Mouse (Mus musculus): ENCODE data around the gene Arhgef39. TPM values are rescaled to one million over a fixed set of nuclear protein-coding genes. Genes with fewer than 3 reads are reported as not detected.

The Arhgef39 gene
- polyA plus RNA-seq, 1 experiment from 2014 or later, result 6.0 TPM

- no peak overlapping the region for H3K4me3 ChIP-seq (replicated peaks; ENCODE audit: low read depth, low read length)
- no peaks in the 10 kb centered on the region for H3K4me1 ChIP-seq (ENCODE audit: control insufficient read depth, insufficient read depth, low read length)
- no peaks in the 10 kb centered on the region for H3K27me3 ChIP-seq (ENCODE audit: control insufficient read depth, insufficient read depth, low read length)
- H3K36me3 ChIP-seq (ENCODE audit: control insufficient read depth, insufficient read depth, low read length), result no peaks in the 10 kb centered on the region
- no peak overlapping the region for H3K27ac ChIP-seq (replicated peaks; ENCODE audit: low read depth, low read length)
- 85% methylated on average over 5 of the region's 5 CpGs for WGBS
- H3K9me3 ChIP-seq (ENCODE audit: control insufficient read depth, low read length), result no peaks in the 10 kb centered on the region
- no peak overlapping the region for H3K9ac ChIP-seq (replicated peaks; ENCODE audit: low read length)
- H3K4me2 ChIP-seq (ENCODE audit: low read length), result no peak overlapping the region
- DNase-seq, result no peak
- ATAC-seq (ENCODE audit: low FRiP score, low TSS enrichment), result no peak
Measured at GRCm38 (mm10) chr4:43480985-43481384, 18.5 kb downstream of the Arhgef39 start.

DNA sequence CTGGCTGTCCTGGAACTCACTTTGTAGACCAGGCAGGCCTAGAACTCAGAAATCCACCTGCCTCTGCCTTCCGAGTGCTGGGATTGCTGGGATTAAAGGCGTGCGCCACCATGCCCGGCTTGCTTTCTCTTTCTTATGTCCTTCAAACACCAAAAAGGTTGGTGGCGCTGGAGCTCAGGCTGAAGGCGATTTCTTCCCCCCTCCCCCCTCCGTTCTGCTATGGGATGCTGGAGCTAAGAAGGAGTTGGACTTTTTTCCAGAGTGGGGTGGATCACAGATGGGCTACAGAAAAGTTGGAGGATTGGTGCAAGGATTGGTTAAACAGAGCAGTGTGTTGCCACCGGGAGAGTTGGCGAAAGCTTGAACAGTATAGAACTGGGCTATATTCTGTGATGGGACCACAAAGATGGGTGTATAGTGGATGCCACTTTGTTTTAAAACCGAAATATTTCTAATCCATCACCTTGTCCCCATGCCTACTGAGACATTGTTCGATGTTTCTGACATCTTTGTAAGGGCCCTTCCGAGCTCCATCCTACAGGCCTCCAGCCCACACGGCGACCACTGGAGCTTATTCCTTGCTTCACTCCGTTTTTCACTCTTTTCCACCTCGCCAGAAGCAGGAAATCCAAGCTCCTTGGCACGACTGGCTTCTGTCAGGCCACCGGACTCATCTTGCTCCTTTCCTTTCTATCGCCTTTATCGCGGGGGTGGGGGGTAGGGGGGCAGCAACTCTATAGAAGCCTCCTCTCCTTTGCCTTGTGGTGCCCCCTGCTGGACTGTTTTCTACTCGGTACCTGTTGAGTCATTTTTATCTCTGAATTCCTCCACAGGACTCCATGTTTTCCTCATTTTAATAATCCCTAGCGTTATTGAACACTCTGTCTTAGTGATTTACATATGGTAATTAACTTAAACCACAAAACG, 20.3 kb downstream of the Arhgef39 start:
- no peaks in the 10 kb centered on the region for H3K36me3 ChIP-seq (ENCODE audit: control insufficient read depth, insufficient read depth, low read length)
- H3K4me2 ChIP-seq (ENCODE audit: low read length), result no peak overlapping the region
- H3K4me3 ChIP-seq (replicated peaks; ENCODE audit: low read depth, low read length), result no peak overlapping the region
- ATAC-seq (ENCODE audit: low FRiP score, low TSS enrichment) (no peak), DNase-seq (peak; percentile 65)
- 47% methylated on average over 24 of the region's 24 CpGs for WGBS
- no peaks in the 10 kb centered on the region for H3K27me3 ChIP-seq (ENCODE audit: control insufficient read depth, insufficient read depth, low read length)
- no peaks in the 10 kb centered on the region for H3K4me1 ChIP-seq (ENCODE audit: control insufficient read depth, insufficient read depth, low read length)
- H3K9ac ChIP-seq (replicated peaks; ENCODE audit: low read length), result no peak overlapping the region
- no peaks in the 10 kb centered on the region for H3K9me3 ChIP-seq (ENCODE audit: control insufficient read depth, low read length)
- H3K27ac ChIP-seq (replicated peaks; ENCODE audit: low read depth, low read length), result no peak overlapping the region

- no peaks in the 10 kb centered on the region for H3K27me3 ChIP-seq (ENCODE audit: control insufficient read depth, insufficient read depth, low read length)
- no peak overlapping the region for H3K27ac ChIP-seq (replicated peaks; ENCODE audit: low read depth, low read length)
- H3K4me2 ChIP-seq (ENCODE audit: low read length), result peak overlapping the region; percentile 51
- H3K36me3 ChIP-seq (ENCODE audit: control insufficient read depth, insufficient read depth, low read length), result no peaks in the 10 kb centered on the region
- ATAC-seq (ENCODE audit: low FRiP score, low TSS enrichment), result no peak
- no peaks in the 10 kb centered on the region for H3K9me3 ChIP-seq (ENCODE audit: control insufficient read depth, low read length)
- WGBS, result 47% methylated on average over 8 of the region's 8 CpGs
- H3K4me3 ChIP-seq (replicated peaks; ENCODE audit: low read depth, low read length), result peak overlapping the region; percentile 31
- H3K9ac ChIP-seq (replicated peaks; ENCODE audit: low read length), result 0 out of 2 replicates have a peak overlapping the region, but pooled peaks have one; percentile 14
- no peak for DNase-seq
- H3K4me1 ChIP-seq (ENCODE audit: control insufficient read depth, insufficient read depth, low read length), result no peaks in the 10 kb centered on the region
Measured at GRCm38 (mm10) chr4:43478534-43478858, 21.0 kb downstream of the Arhgef39 start.

GRCm38 (mm10) chr4:43477857-43478533, 21.5 kb downstream of the Arhgef39 start:
- H3K4me2 ChIP-seq (ENCODE audit: low read length), result peak overlapping the region; percentile 51
- ATAC-seq (ENCODE audit: low FRiP score, low TSS enrichment) (peak; percentile 90), DNase-seq (peak; percentile 94)
- H3K9me3 ChIP-seq (ENCODE audit: control insufficient read depth, low read length), result no peaks in the 10 kb centered on the region
- no peaks in the 10 kb centered on the region for H3K4me1 ChIP-seq (ENCODE audit: control insufficient read depth, insufficient read depth, low read length)
- 0 out of 2 replicates have a peak overlapping the region, but pooled peaks have one; percentile 14 for H3K9ac ChIP-seq (replicated peaks; ENCODE audit: low read length)
- 18% methylated on average over 11 of the region's 11 CpGs for WGBS
- no peak overlapping the region for H3K27ac ChIP-seq (replicated peaks; ENCODE audit: low read depth, low read length)
- no peaks in the 10 kb centered on the region for H3K27me3 ChIP-seq (ENCODE audit: control insufficient read depth, insufficient read depth, low read length)
- no peaks in the 10 kb centered on the region for H3K36me3 ChIP-seq (ENCODE audit: control insufficient read depth, insufficient read depth, low read length)
- peak overlapping the region; percentile 31 for H3K4me3 ChIP-seq (replicated peaks; ENCODE audit: low read depth, low read length)

- Histone ChIP-seq H3K36me3 (ENCODE audit: control insufficient read depth, insufficient read depth, low read length) (no peaks in the 10 kb centered on the region), H3K9me3 (ENCODE audit: control insufficient read depth, low read length) (no peaks in the 10 kb centered on the region), H3K27me3 (ENCODE audit: control insufficient read depth, insufficient read depth, low read length) (no peaks in the 10 kb centered on the region), H3K9ac (replicated peaks; ENCODE audit: low read length) (no peak overlapping the region), H3K4me1 (ENCODE audit: control insufficient read depth, insufficient read depth, low read length) (no peaks in the 10 kb centered on the region), H3K27ac (replicated peaks; ENCODE audit: low read depth, low read length) (no peak overlapping the region), H3K4me3 (replicated peaks; ENCODE audit: low read depth, low read length) (no peak overlapping the region), H3K4me2 (ENCODE audit: low read length) (no peak overlapping the region)
- DNase-seq (no peak), ATAC-seq (ENCODE audit: low FRiP score, low TSS enrichment) (no peak)
- WGBS, result 94% methylated on average over 6 of the region's 6 CpGs
Measured at GRCm38 (mm10) chr4:43476604-43477003, 22.9 kb downstream of the Arhgef39 start.

GRCm38 (mm10) chr4:43473636-43474035, 25.9 kb downstream of the Arhgef39 start:
- ATAC-seq (ENCODE audit: low FRiP score, low TSS enrichment) (no peak), DNase-seq (no peak)
- H3K27me3 ChIP-seq (ENCODE audit: control insufficient read depth, insufficient read depth, low read length), result no peaks in the 10 kb centered on the region
- H3K9ac ChIP-seq (replicated peaks; ENCODE audit: low read length), result no peak overlapping the region
- no peak overlapping the region for H3K4me2 ChIP-seq (ENCODE audit: low read length)
- WGBS, result 88% methylated on average over 1 of the region's 1 CpGs
- no peak overlapping the region for H3K27ac ChIP-seq (replicated peaks; ENCODE audit: low read depth, low read length)
- H3K4me3 ChIP-seq (replicated peaks; ENCODE audit: low read depth, low read length), result no peak overlapping the region
- H3K36me3 ChIP-seq (ENCODE audit: control insufficient read depth, insufficient read depth, low read length), result no peaks in the 10 kb centered on the region
- no peaks in the 10 kb centered on the region for H3K4me1 ChIP-seq (ENCODE audit: control insufficient read depth, insufficient read depth, low read length)
- no peaks in the 10 kb centered on the region for H3K9me3 ChIP-seq (ENCODE audit: control insufficient read depth, low read length)

DNA sequence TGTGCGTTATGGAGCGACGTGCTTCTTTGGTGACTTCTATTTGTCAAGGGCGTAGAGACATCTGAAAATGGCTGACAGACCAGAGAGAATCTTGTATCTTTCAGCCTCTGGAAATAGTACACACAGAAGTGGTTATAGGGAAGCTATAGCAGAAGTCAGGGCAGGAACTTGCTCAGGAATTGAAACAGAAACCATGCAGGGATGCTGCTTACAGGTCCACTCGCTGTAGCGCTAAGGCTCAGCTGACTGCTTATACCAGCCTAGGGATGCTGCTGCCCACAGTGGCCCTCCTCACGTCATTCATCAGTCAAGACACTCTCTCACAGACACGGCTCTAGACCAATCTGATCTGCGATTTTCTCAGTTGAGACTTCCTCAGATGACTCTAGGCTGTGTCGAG, 29.2 kb downstream of the Arhgef39 start:
- 95% methylated on average over 10 of the region's 10 CpGs for WGBS
- Histone ChIP-seq H3K4me2 (ENCODE audit: low read length) (no peak overlapping the region), H3K36me3 (ENCODE audit: control insufficient read depth, insufficient read depth, low read length) (no peaks in the 10 kb centered on the region), H3K9ac (replicated peaks; ENCODE audit: low read length) (no peak overlapping the region), H3K27ac (replicated peaks; ENCODE audit: low read depth, low read length) (no peak overlapping the region), H3K4me1 (ENCODE audit: control insufficient read depth, insufficient read depth, low read length) (no peaks in the 10 kb centered on the region), H3K9me3 (ENCODE audit: control insufficient read depth, low read length) (no peaks in the 10 kb centered on the region), H3K27me3 (ENCODE audit: control insufficient read depth, insufficient read depth, low read length) (no peaks in the 10 kb centered on the region), H3K4me3 (replicated peaks; ENCODE audit: low read depth, low read length) (no peak overlapping the region)
- DNase-seq, result no peak
- ATAC-seq (ENCODE audit: low FRiP score, low TSS enrichment), result no peak

DNA sequence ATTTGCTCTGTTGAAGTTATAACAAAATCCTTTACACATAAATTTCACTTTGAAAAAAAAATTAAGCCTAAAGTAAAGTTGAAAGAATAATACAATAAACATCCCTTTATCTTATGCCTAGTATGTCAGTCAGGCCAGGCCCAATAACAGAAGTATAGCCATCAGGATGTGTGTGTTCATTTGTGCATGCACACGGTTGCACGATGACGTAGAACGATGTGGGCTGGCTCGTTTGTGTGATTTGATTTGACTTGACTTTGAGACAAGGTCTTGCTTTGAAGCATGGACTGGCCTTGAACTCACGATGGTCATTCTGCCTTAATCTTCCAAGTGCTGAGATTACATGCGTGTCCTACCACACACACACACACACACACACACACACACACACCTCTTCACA, 32.6 kb downstream of the Arhgef39 start:
- Histone ChIP-seq H3K27ac (replicated peaks; ENCODE audit: low read depth, low read length) (no peak overlapping the region), H3K4me3 (replicated peaks; ENCODE audit: low read depth, low read length) (no peak overlapping the region), H3K9me3 (ENCODE audit: control insufficient read depth, low read length) (no peaks in the 10 kb centered on the region), H3K27me3 (ENCODE audit: control insufficient read depth, insufficient read depth, low read length) (no peaks in the 10 kb centered on the region), H3K4me2 (ENCODE audit: low read length) (no peak overlapping the region), H3K36me3 (ENCODE audit: control insufficient read depth, insufficient read depth, low read length) (no peaks in the 10 kb centered on the region), H3K9ac (replicated peaks; ENCODE audit: low read length) (no peak overlapping the region), H3K4me1 (ENCODE audit: control insufficient read depth, insufficient read depth, low read length) (no peaks in the 10 kb centered on the region)
- WGBS, result 93% methylated on average over 7 of the region's 7 CpGs
- DNase-seq, result no peak
- ATAC-seq (ENCODE audit: low FRiP score, low TSS enrichment), result no peak
